Mouse (Mus musculus) limb, embryonic 15.5 days (tissue): ENCODE measurements around the gene Myoz2. TPM values are rescaled to one million over a fixed set of nuclear protein-coding genes. Genes with fewer than 3 reads are reported as not detected.

Experiments used
- ATAC-seq: fragments of 200-750 bp; cut with Nextera tagmentation; 2 replicates; pipeline ENCODE4 v1.8.0; 2017; ENCODE audit warnings: low read depth, moderate TSS enrichment; ENCODE audit not compliant: insufficient number of reproducible peaks, low FRiP score, low TSS enrichment
- H3K27ac ChIP-seq: fragments of 300-500 bp; sonication (generic); 2 replicates; pipeline ENCODE4 v1.5.1; 2015; ENCODE audit warnings: moderate library complexity, mild to moderate bottlenecking, inconsistent platforms
- H3K27me3 ChIP-seq: fragments of 300-500 bp; sonication (generic); 2 replicates; pipeline ENCODE4 v1.6.1; 2015; ENCODE audit warnings: inconsistent platforms
- H3K36me3 ChIP-seq: fragments of 300-500 bp; sonication (generic); 2 replicates; pipeline ENCODE4 v1.6.1; 2015; ENCODE audit warnings: inconsistent platforms
- H3K4me1 ChIP-seq: fragments of 300-500 bp; sonication (generic); 2 replicates; pipeline ENCODE4 v1.6.1; 2015; ENCODE audit warnings: inconsistent platforms
- H3K4me2 ChIP-seq: fragments of 300-500 bp; sonication (generic); 2 replicates; pipeline ENCODE4 v1.6.1; 2015; ENCODE audit warnings: mild to moderate bottlenecking, inconsistent platforms
- H3K4me3 ChIP-seq: fragments of 300-500 bp; sonication (generic); 2 replicates; pipeline ENCODE4 v1.5.1; 2015; ENCODE audit warnings: mild to moderate bottlenecking, inconsistent platforms
- H3K9ac ChIP-seq: fragments of 300-500 bp; sonication (generic); 2 replicates; pipeline ENCODE4 v1.6.1; 2015; ENCODE audit warnings: inconsistent platforms
- H3K9me3 ChIP-seq: fragments of 300-500 bp; sonication (generic); 2 replicates; pipeline ENCODE4 v1.6.1; 2016; ENCODE audit warnings: inconsistent platforms
- WGBS: fragments of 180-500 bp; shearing (Covaris S2); methylation state at CpG from one replicate; pipeline ENCODE4 v1.1.7; 2015; 5-methylcytosine and 5-hydroxymethylcytosine counted together
- polyA plus RNA-seq: library from polyadenylated mRNA; unstranded; fragments of >200 nt; fragmentation: Nextera tagmentation; extraction: Ambion mirVana; gene quantifications from 2 replicates; pipeline ENCODE4 v1.2.1, GENCODE M21; 2015

Gene Myoz2
- polyA plus RNA-seq, result 23.0 and 75.0 TPM in 2 replicates

DNA sequence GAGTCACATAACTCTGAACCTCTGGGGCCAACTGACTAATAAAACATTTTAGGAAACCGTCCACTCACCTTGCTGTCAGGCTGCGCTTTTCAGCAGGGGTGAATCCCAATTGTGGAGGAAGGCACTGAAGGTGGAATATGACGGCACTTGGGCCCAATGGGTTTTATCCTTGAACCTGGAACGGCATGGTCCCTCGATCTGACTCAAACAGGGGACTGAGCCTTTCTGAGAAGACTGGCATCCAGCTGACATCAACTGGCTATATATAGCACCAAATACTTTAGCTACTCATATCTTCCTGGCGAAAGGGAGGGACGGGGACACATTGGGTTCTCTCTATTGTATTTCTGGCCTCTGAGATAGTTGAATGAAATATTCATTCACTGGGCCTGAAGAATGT, at the start of gene Myoz2:
Gene Myoz2 (minus strand): TSS at position 264 of the 400 bp plus-strand sequence.
- no peaks in the 10 kb centered on the region for H3K36me3 ChIP-seq
- H3K27me3 ChIP-seq, result no peaks in the 10 kb centered on the region
- H3K4me2 ChIP-seq, result no peak within 1 kb of the TSS
- no peak within 1 kb of the TSS for H3K9ac ChIP-seq
- H3K9me3 ChIP-seq, result no peaks in the 10 kb centered on the region
- no peak within 1 kb of the TSS for H3K4me3 ChIP-seq
- no peak within 1 kb of the TSS for H3K27ac ChIP-seq
- H3K4me1 ChIP-seq, result no peaks in the 10 kb centered on the region
- ATAC-seq, result no peak
- WGBS, result 79% methylated on average over 7 of the region's 7 CpGs

DNA sequence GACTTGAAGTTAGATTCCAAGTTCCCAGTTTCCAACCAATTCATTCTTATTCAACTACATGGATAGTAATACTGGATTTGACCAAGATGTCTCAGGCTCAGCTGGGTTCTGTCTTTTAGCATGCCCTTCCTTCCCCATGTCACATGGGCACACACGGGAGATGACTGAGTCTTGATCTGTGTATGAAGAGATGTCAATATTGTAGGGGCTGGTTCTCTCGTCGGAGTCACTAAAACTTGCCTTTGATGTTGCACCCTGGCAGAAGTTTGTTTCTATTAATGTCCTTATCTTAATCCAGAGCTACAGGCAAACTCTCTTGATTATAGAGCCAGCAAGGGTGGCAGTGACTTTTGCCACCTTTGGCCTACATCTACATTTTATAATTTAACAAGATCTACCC, 46.9 kb upstream of the Myoz2 start:
- H3K4me3 ChIP-seq, result no peak overlapping the region
- WGBS, result 78% methylated on average over 3 of the region's 3 CpGs

DNA sequence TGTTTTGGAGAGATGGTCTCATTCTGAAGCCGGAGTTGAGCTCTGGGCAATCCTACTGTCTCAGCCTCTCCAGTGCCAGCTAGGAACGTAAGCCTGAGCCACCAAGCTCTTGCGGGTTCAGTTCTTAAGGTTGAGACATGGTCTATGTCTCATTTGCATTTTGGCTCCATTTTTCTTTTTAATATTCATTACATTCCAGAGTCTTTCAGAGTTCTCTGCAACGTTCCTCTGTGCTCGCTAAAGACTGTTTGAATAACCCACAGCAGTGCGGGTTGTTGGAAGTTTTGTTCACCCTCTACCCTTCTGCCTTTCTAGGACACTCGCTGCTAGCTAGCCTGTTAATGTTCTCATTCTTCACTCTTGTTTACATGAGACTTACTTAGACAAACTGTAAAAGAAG, 46.1 kb upstream of the Myoz2 start:
- Histone ChIP-seq H3K9me3 (no peaks in the 10 kb centered on the region), H3K36me3 (no peaks in the 10 kb centered on the region), H3K4me1 (0 out of 2 replicates have a peak, but pooled peaks cover 4% of the 10 kb centered on the region), H3K27ac (no peak overlapping the region), H3K27me3 (no peaks in the 10 kb centered on the region), H3K9ac (no peak overlapping the region), H3K4me3 (no peak overlapping the region), H3K4me2 (no peak overlapping the region)
- 71% methylated on average over 7 of the region's 7 CpGs for WGBS
- no peak for ATAC-seq

More for the DNA sequence above, 46.9 kb upstream of the Myoz2 start:
- no peaks in the 10 kb centered on the region for H3K27me3 ChIP-seq
- H3K27ac ChIP-seq, result no peak overlapping the region
- 0 out of 2 replicates have a peak, but pooled peaks cover 6% of the 10 kb centered on the region for H3K4me1 ChIP-seq
- no peaks in the 10 kb centered on the region for H3K9me3 ChIP-seq
- no peak overlapping the region for H3K9ac ChIP-seq
- ATAC-seq, result no peak
- H3K36me3 ChIP-seq, result no peaks in the 10 kb centered on the region
- no peak overlapping the region for H3K4me2 ChIP-seq

DNA sequence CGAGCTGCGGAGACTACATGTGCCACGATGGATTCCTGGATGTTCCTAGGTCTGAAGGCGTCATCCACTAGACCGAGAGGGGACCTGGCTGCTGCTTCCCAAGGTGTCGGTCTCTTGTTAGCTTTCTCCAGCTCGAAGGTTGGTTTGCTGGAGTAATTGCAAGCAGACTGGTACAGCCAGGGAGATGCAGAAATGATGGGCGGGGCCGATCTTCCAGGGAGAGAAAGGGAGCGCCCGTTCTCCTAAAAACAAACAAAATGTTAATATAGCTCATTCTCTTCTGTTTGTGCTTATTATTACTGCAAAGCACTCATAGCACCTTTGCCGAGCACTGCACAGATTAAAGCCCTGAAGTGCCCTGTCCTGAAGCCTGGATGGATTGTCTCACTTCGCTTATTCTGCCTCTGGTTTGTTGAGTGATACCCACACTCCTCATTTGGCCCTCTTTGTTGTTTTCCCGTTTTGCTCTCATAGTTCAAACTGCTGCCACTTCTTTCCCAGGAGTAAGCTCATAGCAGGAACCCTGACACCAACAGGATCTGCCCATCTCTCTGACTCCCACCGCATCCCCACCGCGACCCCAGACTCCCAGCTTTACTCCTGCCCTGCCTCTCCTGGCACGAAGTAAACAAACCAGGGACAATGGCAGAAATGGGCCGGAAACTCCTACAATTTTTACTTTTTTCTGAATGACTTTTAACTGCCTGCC, 45.4 kb upstream of the Myoz2 start:
- H3K4me2 ChIP-seq, result no peak overlapping the region
- no peak overlapping the region for H3K27ac ChIP-seq
- no peak overlapping the region for H3K9ac ChIP-seq
- WGBS, result 77% methylated on average over 19 of the region's 19 CpGs
- no peak overlapping the region for H3K4me3 ChIP-seq
- no peaks in the 10 kb centered on the region for H3K27me3 ChIP-seq
- no peaks in the 10 kb centered on the region for H3K36me3 ChIP-seq
- H3K4me1 ChIP-seq, result no peaks in the 10 kb centered on the region
- H3K9me3 ChIP-seq, result no peaks in the 10 kb centered on the region
- no peak for ATAC-seq

DNA sequence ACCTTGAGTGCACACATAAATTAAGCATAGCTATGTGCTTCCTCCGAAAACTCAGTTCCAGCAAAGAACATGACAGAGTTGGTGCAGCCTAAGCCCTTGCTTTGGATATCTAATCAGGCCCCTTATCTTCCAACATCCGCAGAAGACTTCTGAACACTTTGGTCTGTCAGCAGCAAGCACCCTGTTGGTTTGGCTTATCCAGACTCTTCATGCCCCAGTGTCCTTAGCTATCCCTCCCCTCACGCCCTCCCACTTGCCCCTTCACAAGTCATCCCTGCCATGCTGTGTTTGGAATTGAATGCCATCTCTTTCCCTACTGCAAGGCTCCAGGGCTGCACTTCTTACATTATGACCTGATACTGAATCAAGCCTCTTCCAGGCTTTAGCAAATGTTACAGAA, 40.9 kb upstream of the Myoz2 start:
- Histone ChIP-seq H3K4me2 (no peak overlapping the region), H3K9me3 (no peaks in the 10 kb centered on the region), H3K27me3 (no peaks in the 10 kb centered on the region), H3K4me3 (no peak overlapping the region), H3K4me1 (no peaks in the 10 kb centered on the region), H3K27ac (no peak overlapping the region), H3K36me3 (no peaks in the 10 kb centered on the region), H3K9ac (no peak overlapping the region)
- ATAC-seq, result no peak
- 81% methylated on average over 3 of the region's 3 CpGs for WGBS

DNA sequence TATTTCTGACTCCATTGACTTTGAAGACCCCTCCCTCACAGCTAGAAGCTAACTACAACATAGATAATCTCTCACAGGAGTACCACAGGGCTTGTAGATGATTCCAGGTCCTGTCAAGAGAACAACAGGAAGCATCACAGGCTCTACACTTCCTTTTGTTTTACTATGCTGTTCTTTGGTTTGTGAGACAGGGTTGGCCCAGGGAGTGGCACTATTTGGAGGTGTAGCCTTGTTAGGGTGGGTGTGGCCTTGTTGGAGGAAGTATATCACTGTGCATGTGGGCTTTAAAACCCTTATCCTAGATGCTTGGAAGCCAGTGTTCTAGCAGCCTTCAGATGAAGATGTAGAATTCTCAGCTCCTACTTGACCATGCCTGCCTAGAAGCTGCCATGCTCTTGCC, 40.2 kb upstream of the Myoz2 start:
- no peaks in the 10 kb centered on the region for H3K4me1 ChIP-seq
- no peaks in the 10 kb centered on the region for H3K27me3 ChIP-seq
- ATAC-seq, result no peak
- H3K4me3 ChIP-seq, result no peak overlapping the region
- no peaks in the 10 kb centered on the region for H3K36me3 ChIP-seq
- H3K27ac ChIP-seq, result no peak overlapping the region
- no peak overlapping the region for H3K4me2 ChIP-seq
- no peak overlapping the region for H3K9ac ChIP-seq
- H3K9me3 ChIP-seq, result no peaks in the 10 kb centered on the region

DNA sequence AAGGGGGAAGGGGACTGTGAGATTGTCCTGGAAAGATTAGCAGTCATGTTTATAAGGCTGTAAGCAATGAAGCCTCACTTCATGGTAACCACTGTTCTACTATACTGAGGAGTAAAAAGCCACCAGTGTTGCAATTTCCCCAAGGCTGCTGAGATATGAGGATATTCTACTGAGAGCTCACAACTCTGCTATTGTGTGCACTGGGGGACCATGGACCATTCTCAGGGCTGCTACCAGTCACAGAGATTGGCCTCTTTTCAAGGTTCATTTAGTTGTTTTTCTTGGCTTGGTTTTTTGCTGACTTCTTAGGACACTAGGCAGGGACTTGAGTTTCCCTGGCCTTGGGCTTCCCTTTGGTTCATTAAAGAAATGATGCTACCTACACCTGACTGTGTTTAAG, 38.5 kb upstream of the Myoz2 start:
- H3K27me3 ChIP-seq, result no peaks in the 10 kb centered on the region
- no peaks in the 10 kb centered on the region for H3K9me3 ChIP-seq
- no peak for ATAC-seq
- H3K27ac ChIP-seq, result no peak overlapping the region
- H3K9ac ChIP-seq, result no peak overlapping the region
- H3K4me1 ChIP-seq, result no peaks in the 10 kb centered on the region
- no peaks in the 10 kb centered on the region for H3K36me3 ChIP-seq
- H3K4me3 ChIP-seq, result no peak overlapping the region
- no peak overlapping the region for H3K4me2 ChIP-seq

DNA sequence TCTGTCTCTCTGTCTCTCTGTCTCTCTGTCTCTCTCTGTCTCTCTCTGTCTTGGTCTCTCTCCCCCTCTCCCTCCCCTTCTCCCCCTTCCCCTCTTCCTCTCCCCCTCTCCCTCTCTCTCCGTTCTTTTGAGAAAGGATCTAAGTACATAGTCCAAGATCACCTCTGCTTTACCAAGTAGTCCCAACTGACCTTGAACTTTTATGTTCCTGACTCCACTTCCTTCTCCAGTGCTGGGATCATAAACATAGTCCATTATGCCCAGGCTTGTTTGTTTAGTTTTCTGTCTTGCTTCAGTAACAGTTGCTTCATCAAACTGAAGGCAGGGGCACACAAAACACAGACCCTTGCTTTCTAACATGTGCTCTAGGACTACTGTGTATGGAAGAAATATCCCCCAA, 37.7 kb upstream of the Myoz2 start:
- WGBS, result no CpG with 5 or more reads among the region's 1 CpGs

DNA sequence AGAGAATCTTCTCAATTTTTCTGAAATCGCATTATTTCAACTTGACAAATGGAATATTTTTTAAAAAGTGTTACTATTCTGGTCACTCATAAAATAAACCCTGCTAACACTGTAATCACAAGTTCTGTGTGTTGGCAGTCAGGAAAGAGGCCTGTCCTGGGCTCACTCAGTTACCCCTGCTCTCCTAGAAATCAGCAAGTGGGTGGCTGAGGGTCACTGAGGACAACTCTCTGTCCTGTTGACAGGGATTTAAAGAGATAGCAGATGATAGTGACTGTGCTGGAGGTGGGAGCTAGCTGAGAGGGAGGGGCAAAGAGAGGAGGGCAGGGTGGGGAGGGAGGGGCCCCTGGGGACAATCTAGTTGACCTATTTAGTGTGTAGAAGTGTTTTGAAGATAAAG, 36.2 kb upstream of the Myoz2 start:
- Histone ChIP-seq H3K27ac (no peak overlapping the region), H3K27me3 (no peaks in the 10 kb centered on the region), H3K4me1 (no peaks in the 10 kb centered on the region), H3K9ac (no peak overlapping the region), H3K36me3 (no peaks in the 10 kb centered on the region), H3K4me2 (no peak overlapping the region), H3K4me3 (no peak overlapping the region), H3K9me3 (no peaks in the 10 kb centered on the region)
- no peak for ATAC-seq
- 93% methylated on average over 1 of the region's 1 CpGs for WGBS

More for the DNA sequence above, 37.7 kb upstream of the Myoz2 start:
- no peak for ATAC-seq
- Histone ChIP-seq H3K4me2 (no peak overlapping the region), H3K9ac (no peak overlapping the region), H3K4me3 (no peak overlapping the region), H3K27ac (no peak overlapping the region), H3K4me1 (no peaks in the 10 kb centered on the region), H3K36me3 (no peaks in the 10 kb centered on the region), H3K9me3 (no peaks in the 10 kb centered on the region), H3K27me3 (no peaks in the 10 kb centered on the region)

DNA sequence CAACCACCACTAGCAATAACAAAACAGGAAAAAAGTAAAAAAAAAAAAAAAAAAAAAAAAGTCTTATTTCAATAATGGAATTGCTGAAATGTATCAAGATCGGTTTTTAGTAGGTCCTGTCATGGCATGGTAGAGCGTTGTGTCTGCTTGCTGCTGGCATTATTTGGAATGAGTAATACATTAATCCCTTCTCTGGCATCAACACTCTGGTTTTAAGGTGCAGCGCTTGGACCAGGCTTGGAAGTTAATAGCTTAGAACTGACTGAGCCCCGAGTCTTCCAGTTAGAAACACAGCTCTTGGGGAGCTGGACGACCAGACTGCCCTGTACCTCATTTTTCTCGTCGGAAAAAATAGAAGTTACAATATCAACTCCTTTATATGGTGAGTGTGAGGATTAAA, 32.0 kb upstream of the Myoz2 start:
- H3K4me1 ChIP-seq, result 0 out of 2 replicates have a peak, but pooled peaks cover 2% of the 10 kb centered on the region
- no peak overlapping the region for H3K4me3 ChIP-seq
- no peak overlapping the region for H3K9ac ChIP-seq
- H3K36me3 ChIP-seq, result no peaks in the 10 kb centered on the region
- H3K27me3 ChIP-seq, result no peaks in the 10 kb centered on the region
- H3K9me3 ChIP-seq, result no peaks in the 10 kb centered on the region
- H3K4me2 ChIP-seq, result no peak overlapping the region
- no peak overlapping the region for H3K27ac ChIP-seq
- no peak for ATAC-seq
- 80% methylated on average over 7 of the region's 7 CpGs for whole genome bisulfite sequencing

DNA sequence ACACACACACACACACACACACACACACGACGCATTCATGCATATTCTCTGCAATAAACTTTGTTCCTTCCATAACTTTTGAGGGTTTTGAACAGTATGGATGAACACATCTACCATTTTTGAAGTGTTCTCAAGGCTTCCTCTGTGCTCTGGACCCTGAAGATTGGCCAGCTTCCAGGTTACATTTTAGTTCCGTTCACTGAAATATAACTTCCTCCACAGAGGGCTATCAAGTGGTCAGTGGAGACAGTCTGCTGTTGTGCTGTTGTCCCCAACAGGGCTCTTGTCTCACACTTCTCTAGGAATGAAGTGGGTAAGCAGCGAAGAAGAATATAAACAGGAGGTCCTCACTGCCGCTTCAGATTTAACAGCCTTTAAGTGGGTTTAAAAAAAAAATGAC, 30.7 kb upstream of the Myoz2 start:
- H3K9me3 ChIP-seq, result no peaks in the 10 kb centered on the region
- no peak overlapping the region for H3K4me3 ChIP-seq
- H3K4me1 ChIP-seq, result 0 out of 2 replicates have a peak, but pooled peaks cover 2% of the 10 kb centered on the region
- no peak overlapping the region for H3K9ac ChIP-seq
- no peaks in the 10 kb centered on the region for H3K27me3 ChIP-seq
- H3K27ac ChIP-seq, result no peak overlapping the region
- H3K36me3 ChIP-seq, result no peaks in the 10 kb centered on the region
- no peak for ATAC-seq
- 52% methylated on average over 5 of the region's 5 CpGs for WGBS
- no peak overlapping the region for H3K4me2 ChIP-seq

DNA sequence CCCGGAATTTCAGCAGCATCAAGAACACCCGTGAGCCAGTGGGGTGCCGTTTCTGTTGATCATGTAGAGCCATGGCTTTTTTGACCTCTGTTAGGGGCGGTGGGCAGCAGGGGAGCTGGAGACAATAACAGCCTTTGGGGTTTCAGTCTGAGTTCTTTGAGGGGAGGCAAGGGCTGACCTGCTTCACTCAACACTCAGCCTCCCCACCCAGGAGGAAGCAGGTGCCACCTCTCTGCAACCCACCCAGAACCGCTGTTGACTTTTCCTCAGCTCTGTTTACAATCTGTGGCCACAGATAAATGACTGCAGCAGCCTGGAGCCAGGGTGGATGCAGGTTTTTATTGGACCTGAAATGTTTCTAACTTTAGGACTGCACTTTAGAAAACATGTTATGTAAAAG, 29.4 kb upstream of the Myoz2 start:
- Histone ChIP-seq H3K9ac (no peak overlapping the region), H3K4me1 (0 out of 2 replicates have a peak, but pooled peaks cover 2% of the 10 kb centered on the region), H3K9me3 (no peaks in the 10 kb centered on the region), H3K4me3 (no peak overlapping the region), H3K36me3 (no peaks in the 10 kb centered on the region), H3K27ac (no peak overlapping the region), H3K27me3 (no peaks in the 10 kb centered on the region), H3K4me2 (no peak overlapping the region)
- no peak for ATAC-seq
- WGBS, result 32% methylated on average over 5 of the region's 5 CpGs

DNA sequence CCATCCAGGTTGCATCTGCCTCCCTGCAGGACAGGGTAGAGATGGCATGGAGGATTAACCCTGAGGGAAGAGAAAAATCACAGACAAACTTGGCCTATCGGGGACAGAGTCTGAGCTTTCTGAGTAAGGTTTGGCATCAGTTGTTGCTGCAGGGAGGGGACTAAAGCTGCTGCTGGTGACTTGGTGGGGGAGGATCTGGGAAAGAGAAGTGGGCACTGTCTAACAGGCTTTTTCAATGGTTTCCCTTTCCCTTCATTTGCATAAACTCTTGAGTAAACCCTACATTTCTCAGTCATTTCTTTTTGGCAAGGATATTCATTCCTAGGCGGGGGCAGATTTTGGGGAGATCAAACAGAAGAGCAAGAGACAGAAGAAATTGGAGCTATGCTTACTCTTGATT, 27.1 kb upstream of the Myoz2 start:
- WGBS, result 80% methylated on average over 2 of the region's 2 CpGs
- Histone ChIP-seq H3K4me3 (no peak overlapping the region), H3K27me3 (no peaks in the 10 kb centered on the region), H3K9ac (no peak overlapping the region), H3K36me3 (no peaks in the 10 kb centered on the region), H3K4me2 (no peak overlapping the region), H3K27ac (no peak overlapping the region), H3K4me1 (0 out of 2 replicates have a peak, but pooled peaks cover 2% of the 10 kb centered on the region), H3K9me3 (no peaks in the 10 kb centered on the region)
- ATAC-seq, result no peak
